Comparison of ENCODE assay signal across 9 mouse cellular contexts in genomic region chr7:64155226-64155625, GRCm38 (mm10). TPM values are rescaled to one million over a fixed set of nuclear protein-coding genes. Genes with fewer than 3 reads are reported as not detected.
A peak's percentile ranks its signal among the peaks of the same experiment; 100 is the strongest.
DNase-seq lines count a peak whose midpoint lies in the region; ATAC-seq and TF ChIP-seq lines count a peak whose summit lies in the region.
"Had no signal": no experiment of that assay in that cellular context is flagged by ENCODE, and none has a peak within 500 bp of the region (broad histone marks: within the 10 kb centered on the region; RNA-seq: fewer than 3 reads in every experiment).

No protein-coding gene starts in this region.

- H3K27ac ChIP-seq in heart, embryonic 10.5 days = peak overlapping the region; percentile 75
- H3K27ac ChIP-seq in midbrain, embryonic 11.5 days (ENCODE audit: low read depth, low read length) = no peak overlapping the region
- H3K27ac ChIP-seq in midbrain, embryonic 10.5 days (replicated peaks) = no peak overlapping the region
- no peak overlapping the region for H3K27ac ChIP-seq in limb, embryonic 15.5 days
- no peak overlapping the region for H3K27ac ChIP-seq in stomach, postnatal 0 days (replicated peaks)
- H3K27ac ChIP-seq: liver, embryonic 14.5 days had no signal

- no peaks in the 10 kb centered on the region for H3K27me3 ChIP-seq in heart, embryonic 10.5 days (ENCODE audit: insufficient read depth, poor library complexity, severe bottlenecking)
- no peaks in the 10 kb centered on the region for H3K27me3 ChIP-seq in midbrain, embryonic 11.5 days (ENCODE audit: control insufficient read depth, insufficient read depth, low read length)
- no peaks in the 10 kb centered on the region for H3K27me3 ChIP-seq in midbrain, embryonic 10.5 days (ENCODE audit: low read depth, poor library complexity, severe bottlenecking)
- no peaks in the 10 kb centered on the region for H3K27me3 ChIP-seq in limb, embryonic 15.5 days
- no peaks in the 10 kb centered on the region for H3K27me3 ChIP-seq in stomach, postnatal 0 days (ENCODE audit: control insufficient read depth, insufficient read depth, low read length)

- TF ChIP-seq EP300 in stomach, postnatal 0 days (optimal IDR thresholded peaks at IDR 0.05) = no peak

- peak overlapping the region; percentile 40; the same call in 1 of the 2 replicates for H3K4me3 ChIP-seq in heart, embryonic 10.5 days
- H3K4me3 ChIP-seq in midbrain, embryonic 11.5 days (ENCODE audit: low read depth, low read length) = no peak overlapping the region
- H3K4me3 ChIP-seq in midbrain, embryonic 10.5 days = no peak overlapping the region
- no peak overlapping the region for H3K4me3 ChIP-seq in limb, embryonic 15.5 days
- no peak overlapping the region for H3K4me3 ChIP-seq in stomach, postnatal 0 days (ENCODE audit: low read depth, low read length)

- H3K4me1 ChIP-seq in heart, embryonic 10.5 days = peaks cover 29% of the 10 kb centered on the region
- peaks cover 11% of the 10 kb centered on the region for H3K4me1 ChIP-seq in midbrain, embryonic 11.5 days (ENCODE audit: control insufficient read depth, insufficient read depth, low read length)
- H3K4me1 ChIP-seq in midbrain, embryonic 10.5 days = peaks cover 38% of the 10 kb centered on the region
- peaks cover 26% of the 10 kb centered on the region for H3K4me1 ChIP-seq in limb, embryonic 15.5 days
- peaks cover 10% of the 10 kb centered on the region; the same call in 1 of the 2 replicates for H3K4me1 ChIP-seq in stomach, postnatal 0 days (replicated peaks; ENCODE audit: control insufficient read depth, insufficient read depth)

- TF ChIP-seq CTCF in stomach, postnatal 0 days (IDR thresholded peaks at IDR 0.05; ENCODE audit: low read depth) = no peak

- 60% methylated on average over 4 of the region's 4 CpGs for WGBS in heart, embryonic 10.5 days
- WGBS in midbrain, embryonic 11.5 days = 71% methylated on average over 4 of the region's 4 CpGs
- 72% methylated on average over 4 of the region's 4 CpGs for WGBS in midbrain, embryonic 10.5 days
- WGBS in limb, embryonic 15.5 days = 62% methylated on average over 4 of the region's 4 CpGs
- 61% methylated on average over 4 of the region's 4 CpGs for WGBS in stomach, postnatal 0 days

- H3K9ac ChIP-seq in midbrain, embryonic 11.5 days (ENCODE audit: low read length) = no peak overlapping the region
- H3K9ac ChIP-seq in limb, embryonic 15.5 days = no peak overlapping the region
- H3K9ac ChIP-seq in stomach, postnatal 0 days (ENCODE audit: low read length) = 0 out of 2 replicates have a peak overlapping the region, but pooled peaks have one; percentile 32
- H3K9ac ChIP-seq: liver, embryonic 14.5 days had no signal

- no peaks in the 10 kb centered on the region for H3K9me3 ChIP-seq in heart, embryonic 10.5 days
- no peaks in the 10 kb centered on the region for H3K9me3 ChIP-seq in midbrain, embryonic 11.5 days (ENCODE audit: control insufficient read depth, low read length)
- H3K9me3 ChIP-seq in midbrain, embryonic 10.5 days (replicated peaks) = no peaks in the 10 kb centered on the region
- H3K9me3 ChIP-seq in limb, embryonic 15.5 days = no peaks in the 10 kb centered on the region
- no peaks in the 10 kb centered on the region for H3K9me3 ChIP-seq in stomach, postnatal 0 days (ENCODE audit: control insufficient read depth, low read length)

- no peak for ATAC-seq in midbrain, embryonic 11.5 days (ENCODE audit: low FRiP score)
- no peak for ATAC-seq in limb, embryonic 15.5 days (ENCODE audit: insufficient number of reproducible peaks, low FRiP score, low TSS enrichment, low read depth)
- no peak for ATAC-seq in stomach, postnatal 0 days (ENCODE audit: low FRiP score, low TSS enrichment)

- peak overlapping the region; percentile 25; the same call in 1 of the 2 replicates for H3K4me2 ChIP-seq in midbrain, embryonic 11.5 days
- peak overlapping the region; percentile 30; the same call in 1 of the 2 replicates for H3K4me2 ChIP-seq in limb, embryonic 15.5 days
- peak overlapping the region; percentile 23; the same call in 1 of the 2 replicates for H3K4me2 ChIP-seq in stomach, postnatal 0 days (replicated peaks; ENCODE audit: low read depth)

- peak; percentile 73 for DNase-seq in heart, embryonic 10.5 days (ENCODE audit: low spot score)
- DNase-seq in heart, postnatal 25 days (ENCODE audit: low spot score) = no peak
- no peak for DNase-seq in midbrain, embryonic 11.5 days (ENCODE audit: low spot score, missing footprints)
- DNase-seq in midbrain, embryonic 10.5 days (ENCODE audit: low spot score) = no peak
- no peak for DNase-seq in stomach, postnatal 0 days (ENCODE audit: low spot score)
- DNase-seq in retina, postnatal 1 day = no peak
- DNase-seq in spleen, adult 12 weeks (ENCODE audit: low spot score) = no peak

- H3K36me3 ChIP-seq in heart, embryonic 10.5 days = no peaks in the 10 kb centered on the region
- H3K36me3 ChIP-seq in midbrain, embryonic 11.5 days (ENCODE audit: control insufficient read depth, insufficient read depth, low read length) = no peaks in the 10 kb centered on the region
- H3K36me3 ChIP-seq in midbrain, embryonic 10.5 days = no peaks in the 10 kb centered on the region
- H3K36me3 ChIP-seq in limb, embryonic 15.5 days = no peaks in the 10 kb centered on the region
- no peaks in the 10 kb centered on the region for H3K36me3 ChIP-seq in stomach, postnatal 0 days (ENCODE audit: control insufficient read depth, insufficient read depth, low read length)

- intact Hi-C loops in heart, postnatal 25 days (cut with DNase I) = loop anchor here (2.0 to 10.0 kb wide), 4 partner anchors 90 to 402 kb away; partner anchors contain the start of gene Klf13

RNA-seq across cellular contexts. Expression of gene Trpm1, which starts 1.6 kb away (rescaled TPM):
- 0.21 and 0.37 TPM in 2 replicates for polyA plus RNA-seq in heart, embryonic 10.5 days (2016; fragmentation: Nextera tagmentation; extraction: Ambion mirVana)
- total RNA-seq in heart, postnatal 25 days (2021) = not detected
- polyA plus RNA-seq in midbrain, embryonic 11.5 days (2014; fragmentation: Nextera tagmentation; extraction: Ambion mirVana) = 0.37 and 0.41 TPM in 2 replicates
- 0.41 and 6.1 TPM in 2 replicates for polyA plus RNA-seq in midbrain, embryonic 10.5 days (2016; fragmentation: Nextera tagmentation; extraction: Ambion mirVana)
- polyA plus RNA-seq in limb, embryonic 15.5 days (2015; fragmentation: Nextera tagmentation; extraction: Ambion mirVana) = 0.83 and 1.0 TPM in 2 replicates
- 0.21 and 0.27 TPM in 2 replicates for polyA plus RNA-seq in stomach, postnatal 0 days (2015; fragmentation: Nextera tagmentation; extraction: Ambion mirVana)
- polyA plus RNA-seq: liver, embryonic 14.5 days had no signal
